Mouse (Mus musculus): Measurements from ENCODE around the gene Pecam1. TPM values are rescaled to one million over a fixed set of nuclear protein-coding genes. Genes with fewer than 3 reads are reported as not detected.
"Not testable (repeated sequence)": the region's sequence is repeated elsewhere in the genome, so short reads cannot be mapped to it uniquely, and the experiment has no call there.

Pecam1 gene
- total RNA-seq (2021) = 100 to 1,000 TPM; 110 to 113 TPM
- long read RNA-seq, experiment 1, partial matches to known transcripts = 2 of 16 reads
- long read RNA-seq, experiment 1, other reads (novel, unspliced or antisense) = 6 of 16 reads
- long read RNA-seq, experiment 2, transcript Pecam1-202 (15 exons, 3,283 nt) = minor isoform, 7 of 69 reads
- long read RNA-seq, experiment 2, transcript Pecam1-204 (16 exons, 3,441 nt) = minor isoform, 11 of 69 reads
- long read RNA-seq, experiment 2, transcript Pecam1-203 (14 exons, 3,233 nt) = major isoform, 19 of 69 reads
- long read RNA-seq, experiment 2, partial matches to known transcripts = 17 of 69 reads
- long read RNA-seq, experiment 2, other reads (novel, unspliced or antisense) = 15 of 69 reads

- no peak for DNase-seq (ENCODE audit: low spot score in 2 of 2)
These were observed at the start of gene Pecam1 for GRCm38 (mm10) chr11:106750121-106750751. Gene Pecam1, minus strand, starts transcription at chr11:106750628.

GRCm38 (mm10) chr11:106795679-106796078 is 45.3 kb upstream of the Pecam1 start:
- DNase-seq (ENCODE audit: low spot score in 2 of 2) = no peak

- DNase-seq (ENCODE audit: low spot score in 2 of 2) = no peak
These were observed 43.4 kb upstream of the Pecam1 start for GRCm38 (mm10) chr11:106793846-106794245.

DNA sequence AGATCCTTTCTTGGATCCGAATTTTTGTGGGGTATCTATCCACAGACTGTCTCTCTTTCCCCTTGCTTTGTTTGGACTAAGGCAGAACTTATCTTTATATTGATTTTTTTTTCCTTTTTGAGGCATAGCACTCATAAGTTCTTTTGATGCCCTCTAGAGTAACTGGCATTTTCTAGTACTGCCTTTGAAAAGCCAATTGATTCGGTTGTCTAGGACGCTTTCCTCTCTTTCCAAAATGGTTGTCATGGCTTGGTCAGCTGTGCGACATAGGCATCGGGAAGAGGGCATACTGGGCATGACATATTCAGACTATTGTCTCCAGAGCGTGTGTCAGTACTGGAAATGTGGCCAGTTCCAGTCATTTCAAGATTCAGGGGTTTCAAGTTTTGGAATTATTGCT is 39.2 kb upstream of the Pecam1 start:
- DNase-seq (ENCODE audit: low spot score in 2 of 2) = no peak

GRCm38 (mm10) chr11:106788775-106789459 is 38.5 kb upstream of the Pecam1 start, which contains the start of the genes Ddx5 and Cep95:
Gene Ddx5, minus strand, starts transcription at chr11:106789185.
Gene Cep95, plus strand, starts transcription at chr11:106789252.
- DNase-seq (ENCODE audit: low spot score in 2 of 2) = peak; percentile 80 to 94

GRCm38 (mm10) chr11:106788026-106788774 is 37.8 kb upstream of the Pecam1 start:
- DNase-seq (ENCODE audit: low spot score in 2 of 2) = peak; percentile 99 to 100

DNA sequence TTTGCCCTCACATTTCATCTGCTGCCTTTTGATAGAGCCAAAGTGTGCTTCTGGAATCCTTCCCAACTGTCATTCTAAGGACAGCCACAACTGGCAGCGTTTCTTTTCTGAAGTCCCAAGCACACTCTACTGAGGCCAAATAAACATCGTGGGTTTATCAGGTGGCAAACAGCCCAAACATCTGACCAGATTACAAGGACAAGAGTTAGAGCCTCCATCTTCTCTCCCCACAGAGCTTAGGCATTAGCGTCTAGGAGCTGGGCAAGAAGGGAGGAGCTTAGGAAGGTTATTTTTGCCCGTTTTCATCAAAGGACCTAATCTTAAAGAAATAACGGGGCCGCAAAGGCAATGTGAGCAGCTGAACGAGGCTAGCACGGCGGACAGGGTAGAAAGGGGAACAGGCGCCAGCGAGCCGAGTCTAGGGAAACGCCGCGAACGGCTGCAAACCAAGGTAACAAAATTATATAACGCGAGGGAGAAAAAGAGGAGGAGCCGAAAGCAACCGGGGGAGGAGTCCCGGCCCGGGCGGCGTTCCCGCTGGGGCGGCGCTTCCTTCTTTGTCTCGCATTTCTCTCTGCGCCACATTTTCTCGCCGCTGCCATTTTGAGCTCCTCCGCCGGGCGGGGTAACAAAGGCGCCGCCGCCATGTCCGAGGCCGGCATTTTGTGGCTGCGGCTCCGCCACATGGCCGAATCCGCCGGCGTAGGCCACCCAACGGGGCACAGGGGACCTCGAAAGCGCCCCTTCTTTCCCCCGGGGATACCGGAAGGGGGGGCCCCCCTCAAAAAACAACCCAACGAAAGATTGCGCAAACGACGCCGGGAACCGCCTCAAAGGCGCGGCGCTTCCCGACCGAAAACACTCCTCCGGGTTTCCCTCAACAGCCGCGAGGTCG is 37.0 kb upstream of the Pecam1 start:
- DNase-seq (ENCODE audit: low spot score in 2 of 2) = peak; percentile 82 to 85

DNA sequence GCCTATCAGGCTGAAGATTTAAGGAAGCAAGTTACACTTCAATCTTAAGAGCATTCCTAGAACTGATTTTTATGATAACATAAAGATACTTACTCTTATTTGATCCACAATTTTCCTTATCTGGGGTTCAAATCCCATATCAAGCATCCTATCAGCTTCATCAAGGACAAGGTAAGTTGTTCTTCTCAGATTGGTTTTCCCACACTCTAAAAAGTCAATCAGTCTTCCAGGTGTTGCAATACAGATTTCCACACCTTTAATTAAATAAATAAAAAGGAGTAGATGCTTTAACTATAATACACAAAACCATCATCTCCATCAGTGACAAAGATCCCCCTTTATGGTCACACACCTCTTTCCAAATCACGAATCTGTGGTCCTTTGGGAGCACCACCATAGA is 34.6 kb upstream of the Pecam1 start:
- DNase-seq (ENCODE audit: low spot score in 2 of 2) = no peak

DNA sequence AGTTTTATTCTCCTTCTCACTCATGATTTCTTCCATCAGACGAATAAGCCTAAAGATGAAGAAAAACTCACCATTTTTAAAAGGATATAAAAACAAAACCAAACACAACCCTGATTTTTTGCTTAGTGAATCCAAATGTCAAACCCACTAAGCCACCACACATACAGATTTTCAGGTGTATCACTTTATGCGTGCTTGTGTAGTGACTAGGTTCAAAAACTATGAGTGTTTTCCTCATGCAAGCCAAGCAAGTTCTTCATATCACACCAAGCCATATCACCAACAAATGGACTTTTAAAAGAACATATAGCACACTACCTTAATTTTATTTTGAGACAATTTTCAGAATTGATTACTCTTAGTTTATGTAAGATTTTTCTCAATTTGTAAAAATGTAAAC is 34.0 kb upstream of the Pecam1 start:
- no peak for DNase-seq (ENCODE audit: low spot score in 2 of 2)

GRCm38 (mm10) chr11:106782841-106783764 is 32.7 kb upstream of the Pecam1 start:
- no peak for DNase-seq (ENCODE audit: low spot score in 2 of 2)

DNA sequence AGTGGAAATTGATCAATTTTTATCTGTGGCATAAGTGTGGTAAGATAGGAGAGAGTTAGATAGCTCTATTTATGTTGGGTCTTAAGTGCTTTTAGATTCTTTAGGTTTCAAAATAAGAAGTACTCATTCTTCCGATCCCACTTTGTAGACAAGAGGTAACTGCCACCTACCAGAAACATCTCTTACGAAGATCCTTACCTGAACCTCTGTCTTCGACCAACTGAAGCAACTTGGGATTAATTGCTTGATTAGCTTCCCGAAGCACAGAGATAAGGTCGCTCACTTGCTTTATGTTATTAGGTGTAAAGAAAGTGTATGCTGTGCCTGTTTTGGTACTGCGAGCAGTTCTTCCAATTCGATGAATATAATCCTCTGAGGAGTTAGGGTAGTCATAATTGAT is 31.8 kb upstream of the Pecam1 start:
- DNase-seq (ENCODE audit: low spot score in 2 of 2) = not testable (repeated sequence)

DNA sequence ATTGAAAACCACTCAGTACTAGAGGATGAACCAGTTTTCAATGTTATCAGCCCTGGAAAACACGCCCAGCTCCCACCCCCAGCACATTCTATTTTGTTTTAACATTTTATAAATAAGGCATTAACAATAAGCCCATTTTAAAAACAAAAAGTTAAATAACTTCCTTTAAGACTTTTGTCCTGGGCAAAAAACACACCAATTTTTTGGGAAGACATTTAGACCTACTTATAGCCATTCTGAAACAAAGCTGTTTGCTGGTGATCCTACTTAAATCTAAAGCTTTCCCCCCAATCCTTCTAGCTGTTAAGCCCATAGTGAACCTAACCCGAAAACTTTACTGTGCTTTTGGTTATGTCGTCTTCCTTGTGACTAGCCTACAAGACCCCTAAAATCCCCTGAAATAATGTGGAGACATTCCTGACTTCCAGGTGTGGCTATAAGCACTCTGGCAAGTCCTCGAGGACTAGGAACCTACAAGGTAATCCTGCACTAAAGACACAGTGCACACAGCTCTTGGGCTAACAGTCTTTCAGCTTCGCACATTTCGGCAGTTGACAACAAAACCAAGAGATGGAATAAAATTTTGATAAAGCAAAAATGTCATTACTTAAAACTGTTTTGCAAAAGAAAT is 30.3 kb upstream of the Pecam1 start:
- DNase-seq (ENCODE audit: low spot score in 2 of 2) = no peak

DNA sequence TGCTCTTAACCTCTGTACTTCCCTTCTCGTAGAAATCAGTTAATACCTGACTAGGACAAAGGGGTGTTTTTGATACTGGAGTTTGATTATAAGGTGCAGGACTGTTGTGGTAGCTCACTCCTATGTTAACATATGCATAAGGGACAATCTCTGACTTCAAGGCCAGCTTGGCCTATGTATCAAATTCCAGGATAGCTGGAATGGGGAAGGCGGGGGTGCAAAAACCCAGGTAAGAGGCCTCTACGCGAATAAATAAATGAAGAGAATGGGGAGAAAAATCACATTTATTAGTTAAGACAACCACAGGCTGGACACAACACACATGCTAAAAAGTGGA is 29.6 kb upstream of the Pecam1 start:
- DNase-seq (ENCODE audit: low spot score in 2 of 2) = no peak

DNA sequence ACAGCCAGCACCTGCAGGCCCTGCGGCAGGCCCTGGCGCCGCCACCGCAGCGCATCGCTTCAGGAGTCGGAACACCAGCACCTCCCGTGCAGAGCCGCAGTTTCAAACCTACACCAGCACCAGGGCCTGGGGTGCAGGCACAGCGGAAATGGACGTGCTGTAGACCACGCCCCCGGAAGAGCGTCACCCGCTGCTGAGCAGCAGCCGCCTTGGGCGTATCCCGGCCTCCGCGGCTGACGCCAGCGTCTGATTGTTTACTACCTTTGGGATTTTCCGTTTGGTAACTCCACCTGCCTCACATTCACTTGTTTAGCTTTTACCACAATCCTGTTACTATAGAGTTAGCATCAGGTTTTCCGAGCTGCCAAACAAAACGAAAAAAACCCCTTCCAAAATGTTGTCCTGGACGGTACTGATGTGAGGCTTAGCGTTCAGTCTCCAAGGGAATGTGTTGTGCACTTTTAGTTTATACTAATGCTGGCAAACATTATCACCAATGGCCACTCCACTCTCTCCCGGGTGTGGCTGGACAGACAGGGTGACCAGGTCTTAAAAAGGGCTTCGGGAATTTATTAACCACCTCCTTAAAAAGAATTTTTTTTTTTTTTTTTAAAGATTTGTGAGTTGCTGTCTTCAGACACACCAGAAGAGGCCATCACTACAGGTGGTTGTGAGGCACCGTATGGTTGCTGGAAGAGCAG is 29.1 kb upstream of the Pecam1 start, which contains the start of gene Polg2:
Polg2 (minus strand) TSS at position 150 of the 701 bp plus-strand sequence.
- DNase-seq (ENCODE audit: low spot score in 2 of 2) = peak; percentile 70 to 77

- DNase-seq (ENCODE audit: low spot score in 2 of 2) = no peak
These were observed 28.4 kb upstream of the Pecam1 start for GRCm38 (mm10) chr11:106778589-106779387.

GRCm38 (mm10) chr11:106778132-106778531 is 27.7 kb upstream of the Pecam1 start:
- no peak for DNase-seq (ENCODE audit: low spot score in 2 of 2)

DNA sequence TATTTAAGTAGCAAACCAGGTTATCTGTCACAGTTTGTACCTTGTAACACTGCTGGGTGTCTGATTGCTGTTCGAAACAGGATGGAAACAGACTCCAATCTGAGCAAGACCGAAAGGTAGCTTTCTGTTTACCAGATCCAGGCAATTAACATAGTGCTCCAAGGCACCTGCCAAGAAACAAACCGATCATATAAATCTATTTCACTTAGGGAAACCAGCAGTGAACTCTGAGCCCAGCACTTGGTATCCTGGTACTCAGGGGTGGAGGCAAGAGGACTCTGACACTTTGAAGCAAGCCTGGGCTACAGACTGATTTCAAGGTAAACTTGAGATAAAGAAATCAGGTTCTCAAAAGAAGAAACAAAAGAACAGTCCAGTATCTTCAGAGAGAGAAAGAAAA is 27.0 kb upstream of the Pecam1 start:
- no peak for DNase-seq (ENCODE audit: low spot score in 2 of 2)
